Mouse (Mus musculus) liver, embryonic 13.5 days (tissue): ENCODE data around the gene Eda. TPM values are rescaled to one million over a fixed set of nuclear protein-coding genes. Genes with fewer than 3 reads are reported as not detected.

ENCODE experiments used
- ATAC-seq: fragments of 200-750 bp; cut with Nextera tagmentation; 2 replicates; pipeline ENCODE4 v1.8.0; 2017; ENCODE audit warnings: low read depth, mild to moderate bottlenecking, moderate number of reproducible peaks, moderate library complexity
- DNase-seq: peaks from one replicate; pipeline ENCODE4 v3.0.0; 2022
- H3K27ac ChIP-seq: fragments of 300-500 bp; sonication (generic); 2 replicates; pipeline ENCODE4 v1.5.1; 2015; ENCODE audit warnings: moderate library complexity, mild to moderate bottlenecking, inconsistent platforms
- H3K27me3 ChIP-seq: fragments of 300-500 bp; sonication (generic); 2 replicates; pipeline ENCODE4 v1.6.1; 2015; ENCODE audit warnings: mild to moderate bottlenecking, inconsistent platforms
- H3K36me3 ChIP-seq: fragments of 300-500 bp; sonication (generic); 2 replicates; pipeline ENCODE4 v1.6.1; 2015; ENCODE audit warnings: mild to moderate bottlenecking, inconsistent platforms
- H3K4me1 ChIP-seq: fragments of 300-500 bp; sonication (generic); replicated peaks from 2 replicates; pipeline ENCODE4 v1.6.1; 2015; ENCODE audit warnings: inconsistent platforms
- H3K4me2 ChIP-seq: fragments of 300-500 bp; sonication (generic); 2 replicates; pipeline ENCODE4 v1.6.1; 2015; ENCODE audit warnings: inconsistent platforms, mild to moderate bottlenecking, moderate library complexity
- H3K4me3 ChIP-seq: fragments of 300-500 bp; sonication (generic); replicated peaks from 2 replicates; pipeline ENCODE4 v1.5.1; 2015; ENCODE audit warnings: mild to moderate bottlenecking, inconsistent platforms
- H3K9ac ChIP-seq: fragments of 300-500 bp; sonication (generic); 2 replicates; pipeline ENCODE4 v1.6.1; 2015; ENCODE audit warnings: mild to moderate bottlenecking, inconsistent platforms
- H3K9me3 ChIP-seq: fragments of 300-500 bp; sonication (generic); replicated peaks from 2 replicates; pipeline ENCODE4 v1.6.1; 2016; ENCODE audit warnings: inconsistent platforms
- WGBS: fragments of 180-500 bp; shearing (Covaris S2); methylation state at CpG from one replicate; pipeline ENCODE4 v1.1.7; 2015; ENCODE audit not compliant: insufficient replicate concordance; 5-methylcytosine and 5-hydroxymethylcytosine counted together
- polyA plus RNA-seq: library from polyadenylated mRNA; unstranded; fragments of >200 nt; fragmentation: Nextera tagmentation; extraction: Ambion mirVana; gene quantifications from 2 replicates; pipeline ENCODE4 v1.2.1, GENCODE M21; 2015

The Eda gene
- polyA plus RNA-seq, result 0.40 and 0.68 TPM in 2 replicates

DNA sequence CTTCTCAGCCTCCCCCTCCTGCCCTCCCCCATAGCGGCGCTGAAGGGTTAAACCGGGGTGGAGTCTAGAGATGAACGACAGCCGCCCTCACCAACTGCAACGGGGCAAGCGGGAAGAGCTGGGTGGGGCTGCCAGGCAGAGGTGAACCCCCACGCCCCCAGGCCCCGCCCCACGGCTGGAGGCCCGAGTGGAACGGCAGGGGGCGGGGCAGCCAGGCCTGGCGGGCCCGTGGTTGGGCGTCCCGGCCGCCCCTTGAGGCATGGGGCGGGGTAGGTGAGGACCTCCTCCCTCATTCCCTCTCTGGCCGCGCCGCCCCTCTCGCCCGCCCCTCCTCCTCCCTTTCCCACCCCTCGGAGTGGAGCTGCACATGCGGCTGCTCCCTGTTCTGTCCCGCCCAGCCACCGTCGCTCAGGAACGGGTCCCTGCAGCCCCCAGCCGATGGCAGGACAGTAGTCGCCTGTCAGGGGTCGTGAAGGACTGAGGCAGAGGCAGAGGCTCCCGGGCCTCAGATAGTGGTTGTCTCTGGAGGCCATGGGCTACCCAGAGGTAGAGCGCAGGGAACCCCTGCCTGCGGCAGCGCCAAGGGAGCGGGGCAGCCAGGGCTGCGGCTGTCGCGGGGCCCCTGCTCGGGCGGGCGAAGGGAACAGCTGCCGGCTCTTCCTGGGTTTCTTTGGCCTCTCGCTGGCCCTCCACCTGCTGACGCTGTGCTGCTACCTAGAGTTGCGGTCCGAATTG lies at the start of gene Eda:
TSS of gene Eda (plus strand) at position 357 of the 735 bp plus-strand sequence.
- Histone ChIP-seq H3K9ac (peak within 1 kb of the TSS; percentile 63), H3K27ac (no peak within 1 kb of the TSS; the same call in 1 of the 2 replicates), H3K36me3 (no peaks in the 10 kb centered on the region), H3K27me3 (peaks cover 5% of the 10 kb centered on the region; the same call in 1 of the 2 replicates), H3K9me3 (no peaks in the 10 kb centered on the region), H3K4me3 (peak within 1 kb of the TSS; percentile 61), H3K4me1 (no peaks in the 10 kb centered on the region; the same call in 1 of the 2 replicates), H3K4me2 (peak within 1 kb of the TSS; percentile 82)
- WGBS, result 12% methylated on average over 35 of the region's 49 CpGs
- ATAC-seq, result peak; percentile 97
- peak; percentile 69 for DNase-seq

DNA sequence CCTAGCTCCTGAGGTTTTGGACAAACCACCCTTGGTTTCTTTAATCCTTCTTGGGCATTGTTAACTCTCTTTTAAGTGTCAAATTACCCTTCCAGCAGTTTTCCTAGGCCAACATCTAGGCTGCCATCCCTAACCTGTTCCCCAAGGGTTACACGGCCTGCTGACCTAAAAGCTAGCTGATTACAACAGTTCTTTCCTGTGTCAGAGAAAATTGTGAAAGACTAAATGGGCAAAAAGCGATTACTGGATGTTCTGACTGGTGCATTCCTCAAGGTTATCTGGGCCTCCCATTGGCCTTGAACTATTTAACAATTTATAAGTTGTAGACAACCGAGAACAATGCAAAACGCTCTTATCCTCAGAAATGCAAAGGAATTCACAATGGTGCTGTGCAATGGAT lies 14.4 kb upstream of the Eda start:
- Histone ChIP-seq H3K36me3 (no peaks in the 10 kb centered on the region), H3K4me2 (no peak overlapping the region), H3K9me3 (no peaks in the 10 kb centered on the region), H3K4me3 (no peak overlapping the region), H3K4me1 (no peaks in the 10 kb centered on the region), H3K27me3 (no peaks in the 10 kb centered on the region), H3K27ac (no peak overlapping the region), H3K9ac (no peak overlapping the region)
- DNase-seq, result no peak
- WGBS, result 58% methylated on average over 4 of the region's 4 CpGs
- ATAC-seq, result no peak

DNA sequence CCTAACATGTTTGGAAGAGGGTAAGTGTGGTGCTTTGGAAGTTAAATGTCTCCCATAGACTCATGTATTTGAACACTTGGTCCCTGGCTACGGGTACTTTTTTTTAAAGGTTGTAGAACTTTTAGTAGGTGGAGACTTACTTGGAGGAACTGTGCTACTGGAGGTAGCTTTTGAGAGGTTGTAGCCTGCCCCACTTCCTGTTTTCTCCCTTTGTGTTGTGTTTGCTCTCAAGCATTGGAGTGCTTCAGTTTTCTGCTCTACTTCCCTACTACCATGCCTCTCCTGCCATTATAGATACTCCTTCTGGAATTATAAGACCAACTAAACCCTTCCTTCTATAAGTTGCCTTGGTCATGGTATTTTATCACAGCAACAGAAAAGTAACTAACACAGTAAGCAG lies 5.3 kb upstream of the Eda start:
- H3K4me3 ChIP-seq, result no peak overlapping the region
- H3K27ac ChIP-seq, result no peak overlapping the region
- H3K36me3 ChIP-seq, result no peaks in the 10 kb centered on the region
- no peak overlapping the region for H3K9ac ChIP-seq
- H3K9me3 ChIP-seq, result no peaks in the 10 kb centered on the region
- WGBS, result 55% methylated on average over 1 of the region's 1 CpGs
- H3K27me3 ChIP-seq, result no peaks in the 10 kb centered on the region
- H3K4me1 ChIP-seq, result no peaks in the 10 kb centered on the region; the same call in 1 of the 2 replicates
- ATAC-seq (no peak), DNase-seq (no peak)
- H3K4me2 ChIP-seq, result no peak overlapping the region

DNA sequence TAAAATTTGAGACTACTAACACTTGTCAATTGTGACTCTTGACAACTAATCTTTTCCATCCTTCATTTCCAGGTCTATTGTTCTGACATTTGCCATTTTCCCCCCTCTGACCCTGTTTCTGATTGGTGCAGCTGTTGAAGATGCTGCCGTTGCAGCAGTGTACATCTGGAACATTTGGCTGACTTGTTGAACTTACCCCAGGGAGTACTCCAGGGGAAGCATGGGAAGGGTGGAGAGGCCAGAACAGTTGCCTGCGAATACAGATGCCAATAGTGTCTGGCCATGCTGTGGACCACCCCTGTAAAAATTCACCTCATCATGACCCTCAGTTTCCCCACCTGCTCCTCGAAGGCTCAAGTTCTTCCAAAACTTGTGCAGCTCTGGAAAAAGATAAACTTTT lies 1.0 kb upstream of the Eda start:
- Histone ChIP-seq H3K27me3 (peaks cover 5% of the 10 kb centered on the region; the same call in 1 of the 2 replicates), H3K4me1 (no peaks in the 10 kb centered on the region; the same call in 1 of the 2 replicates), H3K4me2 (no peak overlapping the region; the same call in 1 of the 2 replicates), H3K4me3 (no peak overlapping the region), H3K36me3 (no peaks in the 10 kb centered on the region), H3K9ac (no peak overlapping the region), H3K9me3 (no peaks in the 10 kb centered on the region), H3K27ac (no peak overlapping the region)
- ATAC-seq (no peak), DNase-seq (no peak)
- 51% methylated on average over 3 of the region's 3 CpGs for WGBS

DNA sequence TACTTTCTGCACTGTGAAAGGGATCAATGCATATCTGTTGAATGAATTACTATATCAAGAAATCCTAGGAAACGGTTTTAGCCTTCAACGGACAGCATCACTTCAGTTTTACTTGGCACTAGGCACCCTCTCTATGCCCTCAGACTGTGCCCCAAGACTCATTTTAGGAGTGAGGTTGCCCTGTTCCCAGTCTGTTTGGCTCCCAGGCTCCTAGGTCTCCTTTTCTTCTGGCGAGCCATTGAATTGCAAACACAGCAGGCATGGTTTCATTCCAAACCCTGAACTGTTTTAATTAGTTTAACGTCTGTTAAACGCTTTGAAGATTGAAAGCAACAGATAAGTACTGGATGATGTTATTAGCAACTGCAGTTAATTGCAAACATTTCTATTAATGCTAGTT lies 603 bp upstream of the Eda start:
- WGBS, result 20% methylated on average over 5 of the region's 5 CpGs
- no peak overlapping the region for H3K9ac ChIP-seq

DNA sequence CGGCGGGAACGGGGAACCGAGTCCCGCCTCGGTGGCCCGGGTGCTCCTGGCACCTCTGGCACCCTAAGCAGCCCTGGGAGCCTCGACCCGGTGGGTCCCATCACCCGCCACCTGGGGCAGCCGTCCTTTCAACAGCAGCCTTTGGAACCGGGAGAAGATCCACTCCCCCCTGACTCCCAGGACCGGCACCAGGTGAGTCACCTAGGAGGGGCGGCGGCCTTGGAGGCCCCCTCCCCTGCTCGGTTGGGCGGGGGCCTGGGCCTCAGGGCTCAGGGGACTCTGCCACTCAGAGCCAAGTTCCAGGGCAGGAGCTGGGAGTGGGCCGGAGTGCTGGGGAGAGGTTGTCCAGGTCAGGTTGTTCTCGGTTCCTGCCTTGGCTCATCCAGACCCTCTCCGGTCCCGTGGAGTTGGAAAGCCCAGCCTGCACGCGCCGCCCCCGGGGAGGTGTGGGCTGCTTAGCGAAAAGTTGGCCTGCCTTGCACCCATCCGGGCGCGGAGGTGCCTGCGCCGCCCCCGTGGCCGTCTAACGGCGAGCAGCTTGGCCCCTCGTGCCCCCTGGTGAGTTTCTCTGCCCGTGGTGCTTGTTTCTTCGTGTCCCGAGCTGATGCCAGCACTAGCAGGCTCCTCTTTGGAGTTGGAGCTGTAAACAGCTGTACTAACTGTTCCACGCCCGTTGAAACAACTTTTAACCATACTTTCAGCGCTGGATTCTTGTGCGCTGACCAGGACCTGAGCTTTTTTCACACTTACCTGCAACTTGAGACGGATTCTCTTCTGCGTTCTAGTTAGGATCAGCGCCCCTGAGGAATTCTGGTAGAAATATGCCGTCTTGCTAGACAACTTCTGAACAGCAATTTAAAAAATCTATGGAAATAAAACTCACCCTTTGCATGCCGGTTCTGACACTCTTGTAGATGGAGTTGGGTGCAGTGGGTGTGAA lies 849 bp downstream of the Eda start:
- no peaks in the 10 kb centered on the region for H3K36me3 ChIP-seq
- peak overlapping the region; percentile 61 for H3K4me3 ChIP-seq
- H3K9me3 ChIP-seq, result no peaks in the 10 kb centered on the region
- H3K4me2 ChIP-seq, result peak overlapping the region; percentile 82
- DNase-seq (peak; percentile 5), ATAC-seq (peak; percentile 4; the same call in 1 of the 2 replicates)
- no peaks in the 10 kb centered on the region; the same call in 1 of the 2 replicates for H3K4me1 ChIP-seq
- H3K27me3 ChIP-seq, result peaks cover 5% of the 10 kb centered on the region; the same call in 1 of the 2 replicates
- WGBS, result 18% methylated on average over 46 of the region's 48 CpGs
- H3K9ac ChIP-seq, result peak overlapping the region; percentile 63
- no peak overlapping the region; the same call in 1 of the 2 replicates for H3K27ac ChIP-seq

More for the DNA sequence above, 603 bp upstream of the Eda start:
- no peaks in the 10 kb centered on the region for H3K36me3 ChIP-seq
- DNase-seq (no peak), ATAC-seq (no peak)
- peak overlapping the region; percentile 82 for H3K4me2 ChIP-seq
- no peaks in the 10 kb centered on the region; the same call in 1 of the 2 replicates for H3K4me1 ChIP-seq
- H3K9me3 ChIP-seq, result no peaks in the 10 kb centered on the region
- H3K27ac ChIP-seq, result no peak overlapping the region
- H3K27me3 ChIP-seq, result peaks cover 5% of the 10 kb centered on the region; the same call in 1 of the 2 replicates
- peak overlapping the region; percentile 61 for H3K4me3 ChIP-seq

DNA sequence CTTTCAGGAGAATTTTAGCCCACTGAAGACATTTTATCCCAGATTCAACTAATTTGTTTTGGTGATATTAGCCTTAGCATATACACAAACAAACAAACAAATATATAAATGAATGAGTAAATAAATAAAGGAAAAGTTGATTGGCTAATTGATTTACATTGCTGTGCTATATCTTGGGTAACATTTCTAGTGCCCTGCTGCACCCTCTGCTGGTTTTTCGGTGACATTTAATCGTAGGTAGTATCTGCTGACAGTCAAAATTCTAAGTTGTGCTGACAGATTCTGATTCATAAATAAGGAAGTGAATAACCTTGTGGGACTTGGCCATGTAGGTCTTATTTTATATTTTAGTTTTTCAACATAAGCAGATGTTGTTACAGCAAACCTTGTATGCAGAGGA lies 2.9 kb downstream of the Eda start:
- no peak for ATAC-seq
- Histone ChIP-seq H3K27me3 (peaks cover 5% of the 10 kb centered on the region; the same call in 1 of the 2 replicates), H3K9me3 (no peaks in the 10 kb centered on the region), H3K4me3 (no peak overlapping the region), H3K9ac (no peak overlapping the region), H3K36me3 (no peaks in the 10 kb centered on the region), H3K4me1 (no peaks in the 10 kb centered on the region; the same call in 1 of the 2 replicates), H3K4me2 (no peak overlapping the region), H3K27ac (no peak overlapping the region)
- WGBS, result 65% methylated on average over 2 of the region's 2 CpGs
- DNase-seq, result no peak

DNA sequence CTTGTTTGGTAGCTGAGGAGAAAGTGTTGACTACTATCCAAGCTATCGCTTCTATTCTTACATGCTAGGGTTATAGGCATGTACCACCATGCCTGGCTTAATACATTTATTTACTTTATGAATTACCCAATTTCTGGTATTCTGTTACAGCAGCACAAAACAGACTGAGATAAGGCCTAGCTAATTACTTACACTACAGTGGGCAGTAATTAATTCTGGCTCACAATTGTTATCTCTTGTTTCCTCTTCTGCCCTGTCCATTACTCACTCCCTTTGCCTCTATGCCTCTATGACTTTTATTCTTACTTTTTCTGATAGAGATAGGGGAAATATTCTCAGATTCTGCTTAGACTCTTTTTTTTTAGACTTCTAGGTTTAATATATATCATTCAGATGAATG lies 18.0 kb downstream of the Eda start:
- no peak overlapping the region for H3K9ac ChIP-seq
- DNase-seq, result no peak
- H3K4me3 ChIP-seq, result no peak overlapping the region
- no peak overlapping the region for H3K4me2 ChIP-seq
- no peaks in the 10 kb centered on the region for H3K36me3 ChIP-seq
- H3K27me3 ChIP-seq, result no peaks in the 10 kb centered on the region
- H3K4me1 ChIP-seq, result no peaks in the 10 kb centered on the region
- no peak overlapping the region for H3K27ac ChIP-seq
- no peaks in the 10 kb centered on the region for H3K9me3 ChIP-seq
- WGBS, result 76% methylated on average over 1 of the region's 1 CpGs
- no peak for ATAC-seq

DNA sequence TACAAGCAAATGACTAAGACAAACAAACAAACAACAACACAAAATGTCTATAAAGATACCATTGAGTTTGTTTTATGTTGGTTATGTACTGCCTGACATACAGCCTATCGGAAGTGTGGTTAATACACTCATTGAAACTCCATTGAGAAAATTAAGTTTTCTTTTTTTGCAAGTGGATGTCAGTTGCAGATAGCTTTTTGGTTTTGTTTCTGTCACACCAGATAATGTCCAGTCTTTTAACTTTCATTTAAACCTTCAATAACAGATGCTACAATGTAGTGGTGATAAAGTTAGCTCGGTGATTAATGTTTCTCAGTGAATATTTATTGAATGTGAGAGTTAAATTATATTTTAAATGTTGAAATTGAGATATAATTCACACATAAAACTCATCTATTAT lies 23.9 kb downstream of the Eda start:
- no peaks in the 10 kb centered on the region for H3K9me3 ChIP-seq
- H3K36me3 ChIP-seq, result no peaks in the 10 kb centered on the region
- H3K4me3 ChIP-seq, result no peak overlapping the region
- no peaks in the 10 kb centered on the region for H3K4me1 ChIP-seq
- no peak overlapping the region for H3K27ac ChIP-seq
- no peak overlapping the region for H3K9ac ChIP-seq
- H3K27me3 ChIP-seq, result no peaks in the 10 kb centered on the region
- ATAC-seq (no peak), DNase-seq (no peak)
- 49% methylated on average over 2 of the region's 2 CpGs for WGBS
- no peak overlapping the region for H3K4me2 ChIP-seq

DNA sequence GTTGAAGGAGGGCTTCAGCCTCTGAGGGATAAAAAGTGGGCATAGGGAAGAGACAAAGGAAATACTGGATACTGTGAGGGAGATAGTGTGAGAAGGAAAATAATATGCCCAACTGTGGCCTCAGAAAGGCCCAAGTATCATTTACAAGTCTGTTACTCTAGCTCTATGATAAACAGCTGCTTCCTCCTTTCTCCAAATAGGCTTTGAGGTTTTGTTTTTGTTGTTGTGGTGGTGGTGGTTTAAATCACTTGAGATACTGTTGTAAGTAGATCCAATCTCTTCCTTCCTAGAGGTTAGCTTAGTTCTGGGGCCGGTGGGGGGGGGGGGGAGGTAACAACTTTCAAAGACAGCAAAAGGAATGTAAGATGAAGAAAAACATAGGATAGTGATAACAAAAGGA lies 143.0 kb downstream of the Eda start:
- no peaks in the 10 kb centered on the region for H3K36me3 ChIP-seq
- no peak for ATAC-seq
- H3K9ac ChIP-seq, result no peak overlapping the region
- no peaks in the 10 kb centered on the region for H3K9me3 ChIP-seq
- no peak overlapping the region for H3K27ac ChIP-seq
- H3K4me1 ChIP-seq, result no peaks in the 10 kb centered on the region
- no peaks in the 10 kb centered on the region for H3K27me3 ChIP-seq
- 0% methylated on average over 1 of the region's 1 CpGs for WGBS
- H3K4me3 ChIP-seq, result no peak overlapping the region
- no peak for DNase-seq
- H3K4me2 ChIP-seq, result no peak overlapping the region

DNA sequence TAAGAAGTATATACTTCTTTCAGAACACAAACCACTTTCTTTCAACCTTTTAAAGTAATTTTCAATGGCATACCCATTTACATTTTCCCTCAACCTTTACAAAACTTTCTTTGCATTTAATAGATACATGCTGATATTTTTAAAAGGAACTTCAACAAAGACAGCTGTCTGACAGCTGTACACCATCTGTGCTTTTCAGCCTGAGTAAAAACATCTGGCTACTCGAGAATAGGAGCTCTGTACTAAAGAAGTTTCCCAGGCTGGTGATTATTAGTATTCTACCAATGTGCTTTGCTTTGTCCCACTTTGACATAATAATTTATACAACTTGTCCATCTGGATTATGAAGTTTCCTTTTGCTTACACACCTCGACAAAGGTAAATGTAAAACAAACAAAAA lies 219.9 kb downstream of the Eda start:
- ATAC-seq (no peak), DNase-seq (no peak)
- Histone ChIP-seq H3K27ac (no peak overlapping the region), H3K36me3 (no peaks in the 10 kb centered on the region), H3K4me2 (no peak overlapping the region), H3K9me3 (no peaks in the 10 kb centered on the region), H3K9ac (no peak overlapping the region), H3K4me1 (no peaks in the 10 kb centered on the region), H3K27me3 (no peaks in the 10 kb centered on the region), H3K4me3 (no peak overlapping the region)
- 34% methylated on average over 2 of the region's 2 CpGs for WGBS
